Mouse (Mus musculus) thymus, postnatal 25 days (tissue): ENCODE measurements at regions not wholly inside any gene's neighbourhood (a gene's known extent, or its start where the extent isn't known, plus 50 kb on each side); places are given as distances from the start of the nearest gene placed in this dataset.

Experiments
- DNase-seq: peaks from one replicate; pipeline ENCODE4 v3.0.0; 2022

DNA sequence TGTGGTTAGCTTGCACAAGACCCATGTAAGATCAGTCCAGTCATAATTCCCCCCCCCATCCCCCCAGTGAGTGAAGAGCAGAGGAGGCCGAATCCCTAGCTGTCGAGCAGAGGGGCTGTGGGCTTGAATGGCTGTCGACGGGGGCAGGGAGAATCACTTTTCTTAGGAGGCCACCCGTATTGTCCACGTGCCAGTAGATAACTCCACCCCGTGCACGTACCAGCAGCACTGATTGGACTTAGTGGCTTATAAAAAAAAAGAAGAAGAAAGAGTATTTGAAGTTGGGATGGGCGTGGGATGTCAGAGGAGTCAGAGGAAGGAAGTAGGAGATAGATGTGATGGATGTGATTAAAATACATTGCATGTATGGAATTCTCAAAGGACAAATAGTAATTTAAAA is 272.9 kb downstream of the Lnpk start:
- DNase-seq, result no peak

DNA sequence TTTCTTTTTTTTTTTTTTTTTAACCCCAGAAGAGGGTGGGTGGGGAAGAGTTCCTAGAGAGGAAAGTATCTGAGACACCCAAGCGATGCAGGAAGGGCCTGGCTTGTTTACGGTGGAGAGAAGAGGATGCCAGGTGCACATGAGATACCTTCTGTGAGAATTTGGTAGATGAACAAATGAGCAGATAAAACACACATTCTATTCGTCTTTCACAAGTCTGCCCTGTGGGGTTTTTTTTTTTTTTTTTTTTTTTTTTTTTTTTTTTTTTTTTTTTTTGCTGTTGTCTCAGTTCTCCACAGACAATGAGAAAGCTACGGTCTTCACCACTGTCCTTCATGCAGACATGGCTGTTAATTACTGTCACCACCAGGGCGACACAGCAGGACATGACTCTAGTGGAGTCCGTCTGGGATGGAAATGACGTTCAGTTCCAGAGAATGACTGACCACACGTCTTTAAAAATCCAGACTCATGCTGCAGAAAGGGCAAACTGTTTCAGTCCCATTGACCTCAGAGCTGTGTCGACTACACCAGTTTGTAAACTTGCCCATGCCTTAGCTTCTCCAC is 278.3 kb downstream of the Lnpk start:
- no peak for DNase-seq

DNA sequence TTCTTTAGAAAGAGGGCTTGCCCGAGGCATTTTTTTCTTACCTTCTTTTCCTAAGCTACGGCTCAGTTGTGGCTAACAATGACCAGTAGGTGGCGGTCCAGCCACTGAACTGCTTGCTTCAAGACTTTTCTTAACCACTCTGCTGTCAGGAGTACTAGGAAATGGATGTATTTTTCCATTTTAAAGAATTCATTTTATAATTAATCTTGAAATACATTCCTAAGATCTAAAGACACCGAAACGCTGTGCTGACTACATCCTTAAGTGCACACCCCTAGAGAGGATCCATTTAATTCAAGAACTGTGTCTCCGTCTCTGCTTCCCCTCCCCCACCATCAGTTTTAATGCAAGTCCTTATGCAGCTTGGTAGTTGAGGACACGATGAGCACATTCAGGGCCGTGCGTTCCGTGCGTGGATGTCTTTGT is 278.9 kb downstream of the Lnpk start:
- peak; percentile 3 for DNase-seq

DNA sequence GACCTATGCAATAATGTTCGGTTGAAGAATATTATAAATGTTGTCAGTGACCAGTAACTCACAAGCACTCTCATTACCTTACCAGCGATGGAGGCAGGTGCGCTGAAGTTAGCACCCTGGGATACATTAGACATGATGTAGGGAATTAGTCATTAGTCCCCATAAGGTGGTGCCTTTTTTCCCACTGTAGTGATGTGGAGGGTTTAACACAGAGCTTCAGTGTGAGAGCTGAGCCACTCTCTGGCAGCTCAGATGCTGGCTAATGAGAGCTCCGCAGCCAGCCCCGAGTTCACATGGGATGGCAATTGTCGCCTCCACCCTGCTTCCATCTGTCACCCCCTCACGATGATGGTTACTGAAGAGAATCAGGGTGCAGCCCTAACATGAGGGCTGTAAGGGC is 286.6 kb downstream of the Lnpk start:
- DNase-seq, result no peak

DNA sequence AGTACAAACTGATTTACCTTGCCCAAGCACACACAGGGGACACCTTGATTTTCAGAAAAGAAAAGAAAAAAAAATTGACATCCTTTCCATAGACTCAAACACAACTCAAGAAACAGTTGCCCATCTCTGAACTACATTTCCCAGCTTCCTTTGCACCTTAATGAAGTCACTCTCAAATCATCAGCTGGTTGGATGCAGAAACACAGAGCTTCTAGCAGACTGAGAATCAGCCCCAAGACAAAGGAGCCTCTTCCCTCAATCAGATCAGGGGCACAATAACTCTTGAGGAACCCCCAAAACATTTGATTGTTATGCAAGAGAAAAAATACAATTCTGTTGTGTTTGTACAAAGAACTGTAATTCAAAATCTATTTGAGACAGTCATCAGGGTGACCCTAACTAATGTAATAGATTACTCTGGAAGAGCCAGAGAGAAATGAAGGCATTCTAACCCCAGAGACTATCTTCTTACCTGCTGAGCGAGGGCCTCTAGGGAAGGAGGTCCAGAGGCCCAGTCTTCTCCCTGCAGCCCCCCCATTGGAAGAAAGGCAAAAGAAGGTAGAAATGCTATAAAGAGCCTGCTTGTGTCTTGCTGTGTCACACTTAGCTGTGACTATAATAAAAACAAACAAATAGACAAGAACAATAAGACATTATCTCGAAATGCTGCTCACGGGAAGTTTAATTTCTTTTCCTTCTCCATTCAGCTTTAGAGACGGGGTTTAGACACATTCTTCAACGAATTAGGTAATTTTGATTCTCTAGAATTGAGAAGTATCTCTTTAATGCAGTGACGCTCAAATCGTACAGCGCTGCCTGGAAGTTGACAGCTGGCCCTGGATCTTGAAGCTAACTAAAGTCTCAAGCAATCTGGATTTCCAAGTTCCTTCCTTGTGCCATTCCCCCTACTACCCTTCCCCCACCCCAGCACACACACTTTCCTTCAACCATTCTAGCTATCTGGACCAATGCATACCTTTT is 287.5 kb downstream of the Lnpk start:
- DNase-seq, result no peak

DNA sequence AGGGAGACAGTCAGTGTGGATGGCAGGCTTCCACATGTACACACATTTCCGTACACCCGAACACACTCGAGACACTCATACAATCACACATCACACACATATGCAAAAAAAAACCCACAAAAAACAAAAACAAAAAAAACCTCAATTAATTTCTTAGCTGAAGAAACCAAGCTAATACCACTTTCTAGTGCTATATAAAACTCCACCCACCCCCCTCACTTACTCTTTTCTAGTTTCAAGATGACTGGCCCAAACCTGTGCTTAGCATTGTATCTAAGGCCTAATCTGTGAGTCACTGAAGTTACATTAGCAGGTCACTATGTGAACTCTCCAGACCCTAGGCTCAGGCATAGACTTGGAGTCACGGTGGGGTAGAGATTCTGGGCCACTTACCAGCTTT is 293.6 kb downstream of the Lnpk start:
- no peak for DNase-seq

DNA sequence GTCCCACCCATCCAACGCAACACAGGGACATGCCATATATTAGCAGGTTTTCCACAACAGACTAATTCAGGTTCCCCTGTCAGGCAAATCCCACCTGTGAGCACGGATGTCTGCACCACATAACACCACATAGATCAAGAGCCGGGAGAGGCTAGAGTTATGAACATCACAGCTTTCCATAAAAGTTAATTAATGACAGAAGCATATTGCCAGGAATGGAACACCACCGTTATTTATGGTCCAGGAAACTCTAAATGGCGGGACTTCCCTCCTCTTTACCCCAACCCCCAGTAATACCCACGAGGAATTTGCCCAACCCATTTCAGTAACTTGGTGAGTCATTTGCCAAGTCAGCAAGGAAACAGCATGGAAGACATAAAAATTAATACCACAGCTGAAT is 314.3 kb downstream of the Lnpk start:
- DNase-seq, result no peak

DNA sequence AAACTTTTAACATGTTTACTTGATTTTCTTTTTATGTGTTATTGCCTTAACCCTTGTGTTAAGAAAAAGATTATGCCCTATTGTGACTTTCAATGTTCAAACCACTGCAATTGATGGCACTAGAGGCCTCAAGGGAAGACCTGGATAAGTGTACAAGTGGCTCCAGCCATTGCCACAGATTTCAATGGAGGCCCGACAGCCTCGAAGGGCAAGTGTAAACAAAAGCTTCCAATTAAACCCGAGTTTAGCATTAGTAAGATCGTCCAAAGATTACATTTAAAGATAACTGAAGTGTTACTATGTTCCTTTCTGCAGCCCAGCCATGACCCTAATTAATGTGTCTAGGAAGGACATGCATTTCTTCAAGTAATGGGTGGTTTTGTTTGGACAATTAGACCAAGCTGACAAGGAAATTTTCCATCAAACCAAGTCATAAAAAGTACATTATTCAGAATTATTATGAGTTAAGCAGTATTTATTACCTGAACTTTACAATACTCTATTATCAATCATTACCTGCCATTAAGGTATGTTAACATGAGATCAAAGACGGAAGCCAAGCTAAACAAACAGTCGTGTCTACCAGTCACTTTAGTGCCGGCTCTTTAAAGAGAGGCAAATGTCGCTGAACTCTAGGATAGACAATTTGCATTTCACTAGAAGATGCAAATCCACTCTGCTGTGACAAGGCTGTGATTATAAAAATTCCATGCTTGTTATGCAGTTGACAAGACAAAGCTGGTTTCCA is 322.0 kb downstream of the Lnpk start:
- no peak for DNase-seq

DNA sequence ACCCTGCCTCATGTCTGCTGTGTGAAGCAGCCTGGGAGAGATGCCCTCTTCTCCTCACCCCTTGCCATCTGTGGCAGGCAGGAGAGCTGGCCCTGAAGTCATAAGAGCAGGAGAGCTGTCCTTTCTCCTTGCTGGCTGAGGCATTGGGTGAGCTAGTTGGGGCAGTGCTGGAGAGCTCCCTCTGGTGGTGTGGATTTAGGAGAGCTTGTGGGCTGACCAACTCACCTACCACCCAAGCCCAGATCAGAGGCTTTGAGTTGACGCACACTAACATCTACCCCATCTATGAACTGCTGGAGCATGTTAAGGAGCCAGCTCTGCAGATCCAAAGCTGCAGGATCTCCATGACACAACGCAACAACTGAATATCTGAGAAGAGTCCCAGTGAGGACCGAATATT is 331.7 kb downstream of the Lnpk start:
- no peak for DNase-seq

DNA sequence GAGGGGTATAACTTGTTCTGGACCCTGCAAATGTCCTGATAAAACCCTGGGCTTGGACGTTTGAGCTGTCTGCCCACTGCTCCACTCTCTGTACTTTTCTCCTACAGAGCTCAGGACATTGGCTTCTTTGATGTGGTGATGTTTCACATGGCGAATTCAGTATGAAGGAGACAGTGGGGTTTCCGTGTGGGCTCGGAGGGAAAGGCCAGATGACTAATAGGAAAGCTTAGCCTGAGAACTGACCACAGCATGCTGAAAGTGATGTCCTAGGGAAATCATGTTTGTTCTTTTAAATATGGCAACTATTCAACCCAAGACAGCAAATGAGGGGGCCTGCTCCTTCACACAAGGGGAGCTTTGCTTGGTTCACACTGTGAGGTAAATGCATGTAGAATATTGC is 332.6 kb downstream of the Lnpk start:
- no peak for DNase-seq

DNA sequence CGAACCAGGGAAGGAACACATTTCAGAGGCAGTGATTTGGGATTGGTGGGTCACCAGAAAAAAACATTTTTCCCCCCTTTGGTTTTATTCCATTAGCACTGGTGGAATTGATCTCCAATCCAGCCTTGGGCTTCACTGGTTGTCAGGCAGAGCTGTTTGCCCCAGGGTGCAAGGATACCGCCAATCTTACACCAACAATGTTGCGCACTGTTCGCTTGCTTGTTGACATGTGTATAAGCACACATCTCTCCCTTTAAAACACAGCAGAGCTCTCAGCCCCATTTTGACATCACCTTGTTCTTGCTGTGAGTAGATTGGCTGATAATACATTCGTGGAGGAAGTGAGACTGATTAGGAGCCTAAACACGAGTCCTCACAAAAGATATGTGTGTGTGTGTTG is 333.1 kb upstream of the Atp5g3 start:
- DNase-seq, result no peak

DNA sequence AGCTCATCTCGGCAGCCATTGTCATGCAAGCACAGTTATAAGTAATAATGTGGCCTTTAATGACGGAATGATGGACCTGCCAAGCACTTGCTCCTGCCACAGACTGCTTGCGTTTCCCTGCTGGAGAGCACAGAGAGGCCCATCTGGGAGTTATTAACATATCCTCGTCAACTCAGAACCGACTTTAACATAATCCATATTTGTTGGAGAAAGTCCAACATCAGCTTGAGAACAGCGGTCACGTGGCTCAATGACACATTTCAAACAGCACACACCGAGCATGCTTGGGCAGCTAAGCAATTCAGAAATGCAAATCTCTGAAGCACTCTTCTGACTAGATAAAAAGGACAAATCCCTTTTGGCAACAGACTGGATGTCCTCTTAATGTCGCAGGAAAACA is 332.7 kb upstream of the Atp5g3 start:
- no peak for DNase-seq

DNA sequence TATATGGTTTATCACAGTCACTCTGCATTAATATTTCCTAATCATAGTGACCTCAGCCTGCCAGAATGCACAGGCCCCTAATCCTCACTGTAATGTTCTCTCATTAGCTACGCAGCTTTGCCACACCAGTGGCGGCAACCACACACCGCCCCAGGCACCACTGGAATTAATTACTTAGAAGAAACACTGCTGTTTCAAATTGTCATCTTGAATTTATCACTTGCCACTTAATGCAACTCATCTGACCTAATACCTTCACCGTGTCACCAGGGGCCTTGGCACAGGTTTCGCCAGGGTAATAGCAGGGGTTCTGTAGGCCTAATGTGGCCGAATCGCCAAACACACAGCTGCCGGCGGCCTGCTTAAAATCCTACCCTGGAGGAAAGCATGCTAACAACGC is 328.5 kb upstream of the Atp5g3 start:
- no peak for DNase-seq

DNA sequence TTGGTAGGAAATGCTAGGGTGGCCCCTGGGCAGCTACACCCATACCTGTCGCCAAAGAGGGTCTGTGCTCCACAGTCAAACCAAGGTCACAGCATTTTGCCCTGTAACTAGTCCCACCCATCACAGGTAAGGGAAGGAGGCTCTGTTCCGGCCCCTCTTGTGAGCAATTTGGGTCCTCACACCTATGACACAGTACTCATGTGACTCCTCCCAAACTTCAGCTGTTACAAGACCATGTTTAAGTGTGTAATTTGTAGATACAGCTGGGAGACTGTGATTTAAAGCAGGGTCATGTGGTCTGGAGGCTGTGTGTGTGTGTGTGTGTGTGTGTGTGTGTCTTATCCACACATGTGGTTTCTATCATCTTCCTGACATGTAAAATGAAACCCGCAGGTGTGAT is 306.3 kb upstream of the Atp5g3 start:
- no peak for DNase-seq

DNA sequence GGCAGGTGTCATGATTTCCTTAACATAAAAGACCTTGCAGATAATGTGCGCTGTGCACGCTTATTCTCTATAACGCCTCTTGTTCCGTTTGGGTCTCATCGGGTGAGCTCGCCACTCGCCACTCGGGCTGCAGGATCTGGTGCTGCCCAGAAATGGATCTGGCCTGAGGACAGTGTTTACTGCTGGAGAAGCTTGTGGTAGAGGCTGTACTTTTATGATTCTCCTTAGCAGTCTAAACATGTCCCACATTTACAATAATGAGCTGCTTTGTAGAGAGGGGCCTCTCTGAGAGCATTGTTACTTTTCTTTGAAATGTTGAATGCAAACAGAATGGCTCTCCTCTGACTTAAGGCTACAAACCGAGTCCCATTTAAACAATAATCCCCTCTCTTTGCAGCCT is 299.1 kb upstream of the Atp5g3 start:
- DNase-seq, result no peak

DNA sequence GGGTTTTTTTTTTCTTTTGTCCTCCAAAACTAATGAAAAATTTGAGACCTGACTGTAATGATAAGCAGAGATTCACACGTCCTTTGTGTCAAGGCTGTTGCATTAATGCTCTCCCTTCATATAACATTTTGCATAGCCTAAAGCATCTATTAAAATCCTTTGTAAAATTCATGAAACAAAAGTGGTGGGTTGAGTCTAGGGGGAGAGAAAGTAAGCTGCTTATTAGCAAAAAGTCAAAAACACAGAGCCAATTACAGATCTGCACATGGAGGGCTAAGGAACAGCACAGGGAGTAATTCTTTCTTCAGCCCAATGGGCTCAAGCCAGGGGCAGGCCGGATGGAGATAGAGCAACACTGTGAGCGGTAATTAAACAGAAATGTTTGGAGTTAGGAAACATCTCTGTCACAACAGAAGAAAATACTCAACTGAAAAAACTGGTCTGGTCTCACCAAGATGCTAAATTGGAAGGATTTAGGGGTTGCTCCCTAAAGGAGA is 298.3 kb upstream of the Atp5g3 start:
- DNase-seq, result no peak

DNA sequence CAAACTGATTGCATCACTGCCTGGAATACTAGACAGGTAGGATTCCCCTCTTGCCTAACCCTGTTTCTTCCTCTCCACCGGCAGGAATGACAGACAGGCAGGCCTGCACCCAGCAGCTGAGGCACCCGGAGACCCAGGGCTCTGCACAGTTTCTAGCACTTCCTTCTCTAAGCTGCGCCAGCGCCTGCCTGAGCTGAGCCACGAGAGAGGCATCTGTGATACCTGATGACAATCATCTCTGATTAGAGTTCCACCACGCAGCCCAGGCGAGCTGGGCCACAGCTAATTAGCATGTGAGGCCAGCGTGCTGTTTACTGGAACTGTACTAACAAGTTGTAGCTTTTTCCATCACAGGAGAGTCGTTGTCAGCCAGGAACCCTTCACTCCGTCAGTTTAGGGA is 296.3 kb upstream of the Atp5g3 start:
- DNase-seq, result no peak

DNA sequence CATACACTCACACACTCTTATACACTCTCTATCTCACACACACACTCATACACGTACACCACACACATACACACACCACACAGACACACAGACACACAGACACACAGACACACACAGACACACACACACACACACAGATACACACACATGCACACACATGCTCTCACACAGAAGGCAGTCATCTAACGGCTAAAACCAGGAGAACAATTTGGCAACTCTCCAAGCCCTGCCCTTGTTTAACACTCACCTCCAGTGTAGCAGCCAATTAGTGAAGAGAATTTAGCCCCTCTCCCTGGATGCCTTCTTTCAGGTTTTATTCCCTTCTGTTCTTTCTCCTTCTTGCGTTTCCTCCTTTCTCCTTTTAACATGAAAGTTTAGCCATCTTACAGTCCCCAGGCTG is 291.6 kb upstream of the Atp5g3 start:
- no peak for DNase-seq

DNA sequence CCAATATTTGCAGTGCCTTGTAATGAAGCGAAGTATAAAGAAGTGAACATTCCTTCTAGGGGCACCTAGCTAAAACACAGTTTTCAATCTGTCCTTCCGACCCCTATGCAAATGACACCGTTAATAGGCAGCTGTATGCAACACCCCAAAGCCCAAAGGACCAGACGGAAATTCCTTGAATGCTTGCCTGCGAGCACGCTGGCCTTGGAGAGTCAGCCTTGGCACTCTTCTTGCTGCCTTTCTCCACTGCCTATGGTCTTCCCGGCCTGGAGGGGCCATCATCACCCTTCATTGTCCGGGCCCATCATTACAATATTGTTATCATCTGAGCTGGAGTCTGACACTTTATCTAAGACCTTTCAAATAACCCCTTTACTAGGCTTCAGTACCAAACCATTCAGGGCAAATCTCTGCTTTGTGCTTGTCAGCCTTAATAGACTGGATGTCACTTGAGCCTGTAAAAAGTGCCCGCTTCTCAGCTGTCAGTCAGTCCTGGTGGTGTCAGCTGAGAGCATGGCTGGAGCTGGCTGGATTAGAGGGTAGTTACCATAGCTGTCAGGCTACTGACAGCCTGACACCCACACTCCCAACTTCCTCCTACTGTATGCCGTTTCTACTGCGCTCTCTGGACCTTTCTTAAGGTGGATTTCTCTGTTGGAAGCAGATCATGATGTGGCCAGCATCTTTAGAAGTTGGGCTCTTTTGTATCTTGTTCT is 290.6 kb upstream of the Atp5g3 start:
- no peak for DNase-seq

DNA sequence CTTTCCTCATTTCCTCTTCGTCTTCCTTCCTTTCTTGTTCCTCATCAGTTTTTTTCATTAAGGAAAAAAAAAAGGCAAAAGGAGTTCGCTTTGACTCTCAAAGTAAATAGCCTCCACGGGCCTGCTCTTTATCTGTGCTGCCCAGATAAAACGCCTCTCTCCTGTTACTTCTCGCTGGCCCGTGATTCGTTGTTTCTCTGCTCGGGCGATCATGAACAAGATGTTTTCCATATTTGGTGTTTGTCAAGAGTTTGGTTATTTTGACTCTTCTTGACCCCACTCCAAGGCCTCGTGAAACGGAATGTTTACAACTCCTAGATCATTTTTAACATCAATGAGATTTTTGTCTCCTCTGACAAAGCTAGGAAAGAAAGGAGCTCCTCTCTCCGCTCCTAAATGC is 288.4 kb upstream of the Atp5g3 start:
- no peak for DNase-seq

DNA sequence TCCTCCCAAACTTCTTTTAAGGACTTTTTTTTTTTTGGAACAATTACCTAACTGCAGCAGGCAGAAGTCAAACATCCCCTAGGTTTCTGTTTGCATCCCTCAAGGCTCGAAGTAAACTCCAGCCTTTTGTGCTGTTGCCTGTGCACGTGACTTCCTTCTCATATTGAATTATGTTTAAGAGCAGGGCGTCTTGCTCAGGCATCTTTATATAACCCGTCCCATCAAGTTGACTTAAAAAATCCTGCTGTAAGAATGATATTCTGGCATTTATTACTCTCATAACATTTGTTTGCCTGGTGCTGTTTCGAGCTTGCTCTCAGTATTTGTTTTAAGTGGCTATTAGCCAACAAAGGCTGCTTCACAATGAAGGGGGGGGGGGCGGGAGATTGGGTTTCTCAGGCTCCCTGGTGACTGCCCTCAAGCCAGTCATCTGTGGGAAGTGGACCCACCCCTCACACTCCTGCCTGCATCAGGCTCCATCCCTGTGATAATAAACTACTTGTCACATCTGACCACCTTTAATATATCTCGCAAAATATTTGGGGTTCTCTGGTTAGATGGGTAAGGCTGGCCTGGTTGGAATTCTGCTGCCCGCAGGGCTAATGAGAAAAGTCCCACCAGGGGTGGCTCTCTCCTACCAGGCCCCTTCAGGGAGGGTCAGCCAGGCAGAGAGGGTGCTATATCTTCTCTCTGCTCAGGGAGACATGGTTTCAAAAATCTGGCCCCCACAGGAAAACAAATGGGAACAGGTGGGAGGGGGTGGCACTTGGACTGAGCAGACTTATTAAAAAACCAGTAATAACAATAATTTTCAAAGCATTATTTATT is 277.1 kb upstream of the Atp5g3 start:
- DNase-seq, result no peak

DNA sequence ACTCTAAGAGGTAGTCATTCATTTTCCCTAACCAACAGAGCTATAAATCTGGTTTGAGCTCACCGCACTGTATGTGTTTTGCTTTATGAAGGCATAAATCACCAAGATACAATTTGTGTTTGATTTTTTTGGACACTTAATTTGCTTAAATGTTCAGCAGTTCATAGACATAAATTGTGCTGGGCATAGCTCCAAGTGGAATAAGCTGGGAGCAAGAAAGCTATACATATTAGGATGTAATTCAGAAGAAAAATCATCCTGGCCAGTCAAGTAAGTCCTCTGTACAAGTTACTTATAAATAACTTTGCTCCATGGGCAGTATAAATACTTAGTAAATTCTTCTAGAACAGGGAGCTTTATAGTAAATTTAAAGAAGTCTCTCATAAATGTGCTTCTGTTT is 267.0 kb upstream of the Atp5g3 start:
- no peak for DNase-seq
